Mouse (Mus musculus) ES-Bruce4 (cell line): ENCODE data around the gene Sox13. TPM values are rescaled to one million over a fixed set of nuclear protein-coding genes. Genes with fewer than 3 reads are reported as not detected.

ENCODE experiments used
- H3K27ac ChIP-seq: 2 replicates; pipeline ENCODE4 v1.5.1; 2012; ENCODE audit warnings: low read length, inconsistent platforms; ENCODE audit not compliant: insufficient read depth
- H3K27me3 ChIP-seq: 2 replicates; pipeline ENCODE4 v1.6.1; 2012; ENCODE audit warnings: mild to moderate bottlenecking, low read length, inconsistent platforms; ENCODE audit not compliant: control insufficient read depth, poor library complexity, insufficient read depth, severe bottlenecking
- H3K36me3 ChIP-seq: 2 replicates; pipeline ENCODE4 v1.6.1; 2012; ENCODE audit warnings: inconsistent platforms, mild to moderate bottlenecking, low read length, moderate library complexity; ENCODE audit not compliant: control insufficient read depth, poor library complexity, insufficient read depth, severe bottlenecking
- H3K4me1 ChIP-seq: one replicate; pipeline ENCODE4 v1.8.1; 2011; ENCODE audit warnings: low read length; ENCODE audit not compliant: control insufficient read depth, insufficient read depth
- H3K4me3 ChIP-seq: 2 replicates; pipeline ENCODE4 v1.5.1; 2011; ENCODE audit warnings: low read depth, mild to moderate bottlenecking, low read length
- H3K9ac ChIP-seq: 2 replicates; pipeline ENCODE4 v1.6.1; 2012; ENCODE audit warnings: low read depth, mild to moderate bottlenecking, inconsistent platforms; ENCODE audit not compliant: poor library complexity, severe bottlenecking
- H3K9me3 ChIP-seq: replicated peaks from 2 replicates; pipeline ENCODE4 v1.6.1; 2012; ENCODE audit warnings: mild to moderate bottlenecking, low read length, inconsistent platforms; ENCODE audit not compliant: control insufficient read depth, poor library complexity, insufficient read depth, severe bottlenecking
- CTCF ChIP-seq: IDR thresholded peaks from one replicate; pipeline ENCODE4 v1.8.1; 2011; ENCODE audit warnings: low read depth, low read length
- EP300 ChIP-seq: IDR thresholded peaks from 2 replicates; pipeline ENCODE4 v1.6.1; 2011; ENCODE audit warnings: low read depth, low read length; ENCODE audit not compliant: insufficient read depth
- POLR2A ChIP-seq: IDR thresholded peaks from one replicate; pipeline ENCODE4 v1.8.1; 2011; ENCODE audit warnings: low read length; ENCODE audit not compliant: insufficient read depth
- polyA plus RNA-seq: library from polyadenylated mRNA; stranded (reverse); fragments of >200 nt; gene quantifications from 2 replicates; pipeline ENCODE4 v1.2.4, GENCODE M21; 2011; ENCODE audit warnings: low read depth; ENCODE audit not compliant: missing spikeins, insufficient read depth, insufficient read length

The Sox13 gene
- polyA plus RNA-seq, 1 experiment: 22.8 TPM

- no peak overlapping the region for H3K9ac ChIP-seq
- H3K9me3 ChIP-seq: no peaks in the 10 kb centered on the region
- peak; percentile 48 for TF ChIP-seq CTCF
- no peak for TF ChIP-seq EP300
- no peaks in the 10 kb centered on the region for H3K27me3 ChIP-seq
- no peak overlapping the region for H3K4me3 ChIP-seq
- peaks cover 12% of the 10 kb centered on the region for H3K4me1 ChIP-seq
- H3K36me3 ChIP-seq: no peaks in the 10 kb centered on the region
- no peak overlapping the region for H3K27ac ChIP-seq
Observed at GRCm38 (mm10) chr1:133380347-133381065, 43.7 kb downstream of the Sox13 start.

- TF ChIP-seq POLR2A (no peak), EP300 (no peak), CTCF (no peak)
- H3K9me3 ChIP-seq: no peaks in the 10 kb centered on the region
- no peaks in the 10 kb centered on the region for H3K27me3 ChIP-seq
- no peak overlapping the region for H3K9ac ChIP-seq
- no peak overlapping the region for H3K4me3 ChIP-seq
- no peak overlapping the region for H3K27ac ChIP-seq
- H3K36me3 ChIP-seq: no peaks in the 10 kb centered on the region
- H3K4me1 ChIP-seq: peaks cover 12% of the 10 kb centered on the region
Observed at GRCm38 (mm10) chr1:133379986-133380320, 44.2 kb downstream of the Sox13 start.

- no peak overlapping the region for H3K4me3 ChIP-seq
- no peaks in the 10 kb centered on the region for H3K27me3 ChIP-seq
- H3K4me1 ChIP-seq: peaks cover 12% of the 10 kb centered on the region
- no peaks in the 10 kb centered on the region for H3K9me3 ChIP-seq
- H3K36me3 ChIP-seq: no peaks in the 10 kb centered on the region
- H3K9ac ChIP-seq: no peak overlapping the region
- no peak overlapping the region for H3K27ac ChIP-seq
- TF ChIP-seq CTCF (no peak), EP300 (peak; percentile 78)
Observed at GRCm38 (mm10) chr1:133379254-133379985, 44.8 kb downstream of the Sox13 start.

GRCm38 (mm10) chr1:133377547-133377946 lies 46.6 kb downstream of the Sox13 start:
- no peak for TF ChIP-seq POLR2A
- no peak for TF ChIP-seq EP300
- no peak for TF ChIP-seq CTCF
- H3K27me3 ChIP-seq: no peaks in the 10 kb centered on the region

GRCm38 (mm10) chr1:133375696-133376346 lies 48.4 kb downstream of the Sox13 start:
- no peaks in the 10 kb centered on the region for H3K27me3 ChIP-seq
- TF ChIP-seq CTCF (no peak), EP300 (no peak), POLR2A (no peak)

More at GRCm38 (mm10) chr1:133377547-133377946, 46.6 kb downstream of the Sox13 start:
- H3K4me1 ChIP-seq: peaks cover 8% of the 10 kb centered on the region
- H3K4me3 ChIP-seq: no peak overlapping the region
- H3K27ac ChIP-seq: no peak overlapping the region
- H3K9ac ChIP-seq: no peak overlapping the region
- no peaks in the 10 kb centered on the region for H3K9me3 ChIP-seq
- H3K36me3 ChIP-seq: no peaks in the 10 kb centered on the region

GRCm38 (mm10) chr1:133372113-133372512 lies 52.1 kb downstream of the Sox13 start:
- Histone ChIP-seq H3K27me3 (no peaks in the 10 kb centered on the region), H3K9ac (no peak overlapping the region), H3K4me1 (peaks cover 5% of the 10 kb centered on the region), H3K9me3 (no peaks in the 10 kb centered on the region), H3K36me3 (no peaks in the 10 kb centered on the region), H3K4me3 (no peak overlapping the region), H3K27ac (no peak overlapping the region)
- TF ChIP-seq EP300: no peak
- TF ChIP-seq POLR2A: no peak
- TF ChIP-seq CTCF: no peak

More at GRCm38 (mm10) chr1:133375696-133376346, 48.4 kb downstream of the Sox13 start:
- Histone ChIP-seq H3K9ac (no peak overlapping the region), H3K36me3 (no peaks in the 10 kb centered on the region), H3K9me3 (no peaks in the 10 kb centered on the region), H3K27ac (no peak overlapping the region), H3K4me3 (no peak overlapping the region), H3K4me1 (peaks cover 8% of the 10 kb centered on the region)
